Mouse (Mus musculus) ES-Bruce4 (cell line): ENCODE data around the gene Pla2g5.

ENCODE experiments used
- CTCF ChIP-seq: IDR thresholded peaks from one replicate; pipeline ENCODE4 v1.8.1; 2011; ENCODE audit warnings: low read depth, low read length
- EP300 ChIP-seq: IDR thresholded peaks from 2 replicates; pipeline ENCODE4 v1.6.1; 2011; ENCODE audit warnings: low read depth, low read length; ENCODE audit not compliant: insufficient read depth
- POLR2A ChIP-seq: IDR thresholded peaks from one replicate; pipeline ENCODE4 v1.8.1; 2011; ENCODE audit warnings: low read length; ENCODE audit not compliant: insufficient read depth

GRCm38 (mm10) chr4:138824660-138825059 lies 38.6 kb downstream of the Pla2g5 start:
- peak; percentile 10 for TF ChIP-seq CTCF
- no peak for TF ChIP-seq POLR2A
- TF ChIP-seq EP300, result no peak
